In the genomic region with DNA sequence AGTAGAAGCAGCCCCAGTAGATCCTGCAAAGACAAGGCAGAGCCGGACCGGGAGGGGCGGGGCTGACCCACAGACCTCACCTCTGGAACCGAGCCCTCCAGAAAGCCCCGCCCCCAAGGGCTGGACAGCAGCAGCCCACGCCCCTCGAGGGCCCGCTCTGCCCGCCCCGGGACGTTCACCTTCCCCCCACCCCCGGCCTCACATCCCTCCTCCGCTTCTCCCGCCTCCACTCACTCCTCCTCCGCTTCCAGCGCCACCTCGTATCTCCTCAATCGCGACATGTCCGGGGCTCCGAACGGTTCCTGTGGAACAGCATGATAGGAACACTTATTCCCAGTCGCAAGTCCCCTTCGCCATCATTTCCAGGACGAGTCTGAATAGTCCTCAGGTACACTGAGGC, we compare ENCODE assay signal across 11 mouse cellular contexts. TPM values are rescaled to one million over a fixed set of nuclear protein-coding genes. Genes with fewer than 3 reads are reported as not detected.
DNase-seq lines count a peak whose midpoint lies in the region; ATAC-seq and TF ChIP-seq lines count a peak whose summit lies in the region.
"Not testable (repeated sequence)": the region's sequence is repeated elsewhere in the genome, so short reads cannot be mapped to it uniquely, and the experiment has no call there.
"Had no signal": no experiment of that assay in that cellular context is flagged by ENCODE, and none has a peak within 500 bp of the region (broad histone marks: within the 10 kb centered on the region; RNA-seq: fewer than 3 reads in every experiment).

No protein-coding gene starts in this region.

- peak overlapping the region; percentile 49 for H3K4me2 ChIP-seq in forebrain, postnatal 0 days (ENCODE audit: low read depth)
- H3K4me2 ChIP-seq in lung, embryonic 16.5 days (ENCODE audit: low read depth, low read length), result peak overlapping the region; percentile 51
- peak overlapping the region; percentile 63 for H3K4me2 ChIP-seq in neural tube, embryonic 15.5 days

- ATAC-seq in forebrain, postnatal 0 days; lung, embryonic 16.5 days (ENCODE audit: low read depth); neural tube, embryonic 15.5 days (ENCODE audit: low FRiP score): not testable (repeated sequence)

- not testable (repeated sequence) for H3K4me1 ChIP-seq in forebrain, postnatal 0 days (ENCODE audit: insufficient read depth); lung, embryonic 16.5 days (replicated peaks; ENCODE audit: control insufficient read depth, insufficient read depth, low read length); neural tube, embryonic 15.5 days

- H3K4me3 ChIP-seq in forebrain, postnatal 0 days (ENCODE audit: low read depth, low read length), result peak overlapping the region; percentile 39
- H3K4me3 ChIP-seq in lung, embryonic 16.5 days (ENCODE audit: low read length), result peak overlapping the region; percentile 46
- peak overlapping the region; percentile 48 for H3K4me3 ChIP-seq in neural tube, embryonic 15.5 days (replicated peaks)

- H3K9ac ChIP-seq in forebrain, postnatal 0 days, result peak overlapping the region; percentile 41; the same call in 1 of the 2 replicates
- not testable (repeated sequence) for H3K9ac ChIP-seq in lung, embryonic 16.5 days (ENCODE audit: low read length)
- peak overlapping the region; percentile 34; the same call in 1 of the 2 replicates for H3K9ac ChIP-seq in neural tube, embryonic 15.5 days (replicated peaks)

- H3K36me3 ChIP-seq in forebrain, postnatal 0 days (ENCODE audit: insufficient read depth); lung, embryonic 16.5 days (ENCODE audit: control insufficient read depth, insufficient read depth, low read length); neural tube, embryonic 15.5 days: not testable (repeated sequence)

- 0% methylated on average over 17 of the region's 25 CpGs for WGBS in forebrain, postnatal 0 days
- WGBS in lung, embryonic 16.5 days, result under 1% methylated on average over 16 of the region's 25 CpGs
- under 1% methylated on average over 19 of the region's 25 CpGs for WGBS in neural tube, embryonic 15.5 days

- H3K27ac ChIP-seq in forebrain, postnatal 0 days (ENCODE audit: low read depth, low read length); lung, embryonic 16.5 days (ENCODE audit: low read length): not testable (repeated sequence)
- H3K27ac ChIP-seq in neural tube, embryonic 15.5 days (replicated peaks), result peak overlapping the region; percentile 70; the same call in 1 of the 2 replicates

- H3K27me3 ChIP-seq in forebrain, postnatal 0 days (ENCODE audit: insufficient read depth, low read length); lung, embryonic 16.5 days (ENCODE audit: control insufficient read depth, insufficient read depth, low read depth, low read length); neural tube, embryonic 15.5 days (replicated peaks): not testable (repeated sequence)

- intact Hi-C loops in heart, postnatal 36 days (cut with DNase I), result not testable (repeated sequence)

- TF ChIP-seq CTCF in forebrain, postnatal 0 days (IDR thresholded peaks at IDR 0.05; ENCODE audit: low read depth), result not testable (repeated sequence)

- H3K9me3 ChIP-seq in forebrain, postnatal 0 days (ENCODE audit: low read length); lung, embryonic 16.5 days (ENCODE audit: control insufficient read depth, low read length); neural tube, embryonic 15.5 days (replicated peaks): not testable (repeated sequence)

- DNase-seq in MN1 (ENCODE audit: low spot score), result peak; percentile 52
- peak; percentile 83 for DNase-seq in cerebellum, adult 9-11 months
- DNase-seq in forebrain, postnatal 0 days, result peak; percentile 34
- DNase-seq in heart, postnatal 36 days, result peak; percentile 69 to 70
- peak; percentile 82 to 93 for DNase-seq in kidney, postnatal 25 days
- DNase-seq in testis, postnatal 10 days (ENCODE audit: low spot score), result peak; percentile 82

RNA-seq across cellular contexts. Expression of gene Ccl27a, which starts 0.5 kb away (rescaled TPM):
- total RNA-seq in forebrain, postnatal 0 days (2014; rRNA removed), result 204 and 225 TPM in 2 replicates
- polyA plus RNA-seq in forebrain, postnatal 0 days (2015; fragmentation: Nextera tagmentation; extraction: Ambion mirVana), result 289 and 323 TPM in 2 replicates
- 10 to 100 TPM; 19.1 to 19.4 TPM for total RNA-seq in heart, postnatal 36 days (2021)
- polyA plus RNA-seq in lung, embryonic 16.5 days (2015; fragmentation: Nextera tagmentation; extraction: Ambion mirVana), result 30.5 and 33.2 TPM in 2 replicates
- 213 and 281 TPM in 2 replicates for polyA plus RNA-seq in neural tube, embryonic 15.5 days (2015; fragmentation: Nextera tagmentation; extraction: Ambion mirVana)

RNA-seq across cellular contexts. Expression of gene Sigmar1, which starts 17.5 kb away (rescaled TPM):
- total RNA-seq in forebrain, postnatal 0 days (2014; rRNA removed), result 28.4 and 29.8 TPM in 2 replicates
- 32.0 and 39.7 TPM in 2 replicates for polyA plus RNA-seq in forebrain, postnatal 0 days (2015; fragmentation: Nextera tagmentation; extraction: Ambion mirVana)
- total RNA-seq in heart, postnatal 36 days (2021), result 10 to 100 TPM; 19.7 to 23.5 TPM
- polyA plus RNA-seq in lung, embryonic 16.5 days (2015; fragmentation: Nextera tagmentation; extraction: Ambion mirVana), result 69.9 and 72.2 TPM in 2 replicates
- polyA plus RNA-seq in neural tube, embryonic 15.5 days (2015; fragmentation: Nextera tagmentation; extraction: Ambion mirVana), result 92.1 and 97.3 TPM in 2 replicates

RNA-seq across cellular contexts. Expression of gene Galt, which starts 18.5 kb away (rescaled TPM):
- total RNA-seq in forebrain, postnatal 0 days (2014; rRNA removed), result 42.4 and 43.1 TPM in 2 replicates
- polyA plus RNA-seq in forebrain, postnatal 0 days (2015; fragmentation: Nextera tagmentation; extraction: Ambion mirVana), result 43.4 and 47.3 TPM in 2 replicates
- 10 to 100 TPM; 58.5 to 59.4 TPM for total RNA-seq in heart, postnatal 36 days (2021)
- 36.5 and 39.6 TPM in 2 replicates for polyA plus RNA-seq in lung, embryonic 16.5 days (2015; fragmentation: Nextera tagmentation; extraction: Ambion mirVana)
- 48.4 and 54.8 TPM in 2 replicates for polyA plus RNA-seq in neural tube, embryonic 15.5 days (2015; fragmentation: Nextera tagmentation; extraction: Ambion mirVana)

RNA-seq across cellular contexts. Expression of gene Arid3c, which starts 42.6 kb away (rescaled TPM):
- not detected in 2 replicates for total RNA-seq in forebrain, postnatal 0 days (2014; rRNA removed)
- polyA plus RNA-seq in forebrain, postnatal 0 days (2015; fragmentation: Nextera tagmentation; extraction: Ambion mirVana), result 0.14 and 0.15 TPM in 2 replicates
- not detected for total RNA-seq in heart, postnatal 36 days (2021)
- not detected in 2 replicates for polyA plus RNA-seq in lung, embryonic 16.5 days (2015; fragmentation: Nextera tagmentation; extraction: Ambion mirVana)
- polyA plus RNA-seq in neural tube, embryonic 15.5 days (2015; fragmentation: Nextera tagmentation; extraction: Ambion mirVana), result 1.1 and 1.6 TPM in 2 replicates
- total RNA-seq: neutrophil, adult 5-6 weeks had no signal
- polyA plus RNA-seq: activated CD4-positive, CD25-positive, alpha-beta regulatory T cell, adult 4 months; inflammation-experienced regulatory T-cells, adult 6 months had no signal

RNA-seq across cellular contexts. Expression of gene Dctn3, which starts 50.5 kb away (rescaled TPM):
- 184 and 251 TPM in 2 replicates for total RNA-seq in forebrain, postnatal 0 days (2014; rRNA removed)
- 378 and 438 TPM in 2 replicates for polyA plus RNA-seq in forebrain, postnatal 0 days (2015; fragmentation: Nextera tagmentation; extraction: Ambion mirVana)
- total RNA-seq in heart, postnatal 36 days (2021), result 10 to 100 TPM; 70.7 to 77.7 TPM
- 137 and 156 TPM in 2 replicates for polyA plus RNA-seq in lung, embryonic 16.5 days (2015; fragmentation: Nextera tagmentation; extraction: Ambion mirVana)
- 271 and 320 TPM in 2 replicates for polyA plus RNA-seq in neural tube, embryonic 15.5 days (2015; fragmentation: Nextera tagmentation; extraction: Ambion mirVana)

Comparison
In these comparisons a context has a peak if more than half of its experiments do, and no peak if none do; other contexts are left out.
1. DNase-seq: peak in every context shown above with its lines; median percentile 88 in kidney, postnatal 25 days; 83 in cerebellum, adult 9-11 months; 82 in testis, postnatal 10 days; 70 in heart, postnatal 36 days; 52 in MN1; 34 in forebrain, postnatal 0 days.